Mouse (Mus musculus) hindbrain, embryonic 11.5 days (tissue): ENCODE results near the gene Dhrs4. TPM values are rescaled to one million over a fixed set of nuclear protein-coding genes. Genes with fewer than 3 reads are reported as not detected.

Experiments
- ATAC-seq: fragments of 200-750 bp; cut with Nextera tagmentation; 2 replicates; pipeline ENCODE4 v1.8.0; 2017; ENCODE audit warnings: mild to moderate bottlenecking, moderate TSS enrichment, moderate library complexity; ENCODE audit not compliant: low FRiP score
- DNase-seq: peaks from one replicate; pipeline ENCODE4 v3.0.0-alpha.2; 2015; ENCODE audit warnings: low spot score
- H3K27ac ChIP-seq: fragments of 300-500 bp; sonication (generic); 2 replicates; pipeline ENCODE4 v1.5.1; 2014; ENCODE audit warnings: mild to moderate bottlenecking, low read depth, low read length
- H3K27me3 ChIP-seq: fragments of 300-500 bp; sonication (generic); 2 replicates; pipeline ENCODE4 v1.6.1; 2014; ENCODE audit warnings: mild to moderate bottlenecking, low read length, moderate library complexity, mixed read lengths; ENCODE audit not compliant: control insufficient read depth, insufficient read depth
- H3K36me3 ChIP-seq: fragments of 300-500 bp; sonication (generic); 2 replicates; pipeline ENCODE4 v1.6.1; 2014; ENCODE audit warnings: mild to moderate bottlenecking, low read length, moderate library complexity, mixed read lengths; ENCODE audit not compliant: control insufficient read depth, insufficient read depth
- H3K4me1 ChIP-seq: fragments of 300-500 bp; sonication (generic); replicated peaks from 2 replicates; pipeline ENCODE4 v1.6.1; 2014; ENCODE audit warnings: low read length, mixed read lengths; ENCODE audit not compliant: control insufficient read depth, insufficient read depth
- H3K4me2 ChIP-seq: fragments of 300-500 bp; sonication (generic); replicated peaks from 2 replicates; pipeline ENCODE4 v1.6.1; 2014; ENCODE audit warnings: mild to moderate bottlenecking, low read depth, low read length
- H3K4me3 ChIP-seq: fragments of 300-500 bp; sonication (generic); 2 replicates; pipeline ENCODE4 v1.5.1; 2014; ENCODE audit warnings: low read depth, low read length
- H3K9ac ChIP-seq: fragments of 300-500 bp; sonication (generic); 2 replicates; pipeline ENCODE4 v1.6.1; 2014; ENCODE audit warnings: low read depth, low read length
- H3K9me3 ChIP-seq: fragments of 300-500 bp; sonication (generic); 2 replicates; pipeline ENCODE4 v1.6.1; 2016; ENCODE audit warnings: low read length; ENCODE audit not compliant: control insufficient read depth
- WGBS: fragments of 180-500 bp; shearing (Covaris S2); extraction: QIAGEN DNeasy Blood & Tissue Kit; methylation state at CpG from one replicate; pipeline ENCODE4 v1.1.7; 2014; 5-methylcytosine and 5-hydroxymethylcytosine counted together
- polyA plus RNA-seq: library from polyadenylated mRNA; unstranded; fragments of >200 nt; fragmentation: Nextera tagmentation; extraction: Ambion mirVana; gene quantifications from 2 replicates; pipeline ENCODE4 v1.2.1, GENCODE M21; 2014

The Dhrs4 gene
- polyA plus RNA-seq, 1 experiment from 2014 or later = 26.0 TPM

- Histone ChIP-seq H3K27ac (no peak overlapping the region), H3K9me3 (no peaks in the 10 kb centered on the region), H3K4me1 (no peaks in the 10 kb centered on the region), H3K4me3 (no peak overlapping the region), H3K9ac (no peak overlapping the region), H3K4me2 (no peak overlapping the region), H3K27me3 (no peaks in the 10 kb centered on the region), H3K36me3 (no peaks in the 10 kb centered on the region)
- DNase-seq = no peak
- 90% methylated on average over 3 of the region's 3 CpGs for WGBS
- no peak for ATAC-seq
Measured at GRCm38 (mm10) chr14:55458761-55459160, 19.8 kb upstream of the Dhrs4 start.

GRCm38 (mm10) chr14:55459796-55460195 lies 18.8 kb upstream of the Dhrs4 start:
- Histone ChIP-seq H3K27me3 (no peaks in the 10 kb centered on the region), H3K9me3 (no peaks in the 10 kb centered on the region), H3K9ac (no peak overlapping the region), H3K4me3 (no peak overlapping the region), H3K36me3 (no peaks in the 10 kb centered on the region), H3K4me1 (no peaks in the 10 kb centered on the region), H3K4me2 (no peak overlapping the region), H3K27ac (no peak overlapping the region)
- ATAC-seq (no peak), DNase-seq (no peak)
- 60% methylated on average over 4 of the region's 4 CpGs for WGBS

- Histone ChIP-seq H3K9me3 (no peaks in the 10 kb centered on the region), H3K4me2 (no peak overlapping the region), H3K4me1 (no peaks in the 10 kb centered on the region), H3K27me3 (no peaks in the 10 kb centered on the region), H3K36me3 (no peaks in the 10 kb centered on the region), H3K9ac (no peak overlapping the region), H3K4me3 (no peak overlapping the region), H3K27ac (no peak overlapping the region)
- ATAC-seq (no peak), DNase-seq (no peak)
- 73% methylated on average over 10 of the region's 10 CpGs for WGBS
Measured at GRCm38 (mm10) chr14:55460297-55460696, 18.3 kb upstream of the Dhrs4 start.

- WGBS = 69% methylated on average over 4 of the region's 4 CpGs
- ATAC-seq = no peak
Measured at GRCm38 (mm10) chr14:55461757-55462156, 16.8 kb upstream of the Dhrs4 start.

GRCm38 (mm10) chr14:55466481-55466880 lies 12.1 kb upstream of the Dhrs4 start:
- H3K27me3 ChIP-seq = no peaks in the 10 kb centered on the region
- no peak overlapping the region for H3K27ac ChIP-seq
- DNase-seq = no peak
- no peak for ATAC-seq
- H3K36me3 ChIP-seq = no peaks in the 10 kb centered on the region
- H3K4me2 ChIP-seq = no peak overlapping the region
- 81% methylated on average over 4 of the region's 4 CpGs for WGBS
- no peak overlapping the region for H3K4me3 ChIP-seq
- H3K9ac ChIP-seq = no peak overlapping the region
- no peaks in the 10 kb centered on the region for H3K4me1 ChIP-seq
- no peaks in the 10 kb centered on the region for H3K9me3 ChIP-seq

More at GRCm38 (mm10) chr14:55461757-55462156, 16.8 kb upstream of the Dhrs4 start:
- Histone ChIP-seq H3K4me1 (no peaks in the 10 kb centered on the region), H3K27ac (no peak overlapping the region), H3K9me3 (no peaks in the 10 kb centered on the region), H3K4me3 (no peak overlapping the region), H3K36me3 (no peaks in the 10 kb centered on the region), H3K9ac (no peak overlapping the region), H3K27me3 (no peaks in the 10 kb centered on the region), H3K4me2 (no peak overlapping the region)
- no peak for DNase-seq

- Histone ChIP-seq H3K27me3 (no peaks in the 10 kb centered on the region), H3K36me3 (no peaks in the 10 kb centered on the region), H3K4me1 (no peaks in the 10 kb centered on the region), H3K4me2 (no peak overlapping the region), H3K9me3 (no peaks in the 10 kb centered on the region), H3K4me3 (no peak overlapping the region), H3K9ac (no peak overlapping the region), H3K27ac (no peak overlapping the region)
- DNase-seq = no peak
- no peak for ATAC-seq
- 86% methylated on average over 7 of the region's 7 CpGs for WGBS
Measured at GRCm38 (mm10) chr14:55467108-55467507, 11.4 kb upstream of the Dhrs4 start.

GRCm38 (mm10) chr14:55468301-55468741 lies 10.2 kb upstream of the Dhrs4 start:
- 88% methylated on average over 2 of the region's 2 CpGs for WGBS
- no peak for DNase-seq
- H3K4me1 ChIP-seq = no peaks in the 10 kb centered on the region

GRCm38 (mm10) chr14:55469041-55469440 lies 9.5 kb upstream of the Dhrs4 start:
- H3K4me3 ChIP-seq = no peak overlapping the region
- no peaks in the 10 kb centered on the region for H3K4me1 ChIP-seq
- DNase-seq (no peak), ATAC-seq (no peak)
- no peak overlapping the region for H3K4me2 ChIP-seq
- 71% methylated on average over 2 of the region's 2 CpGs for WGBS
- no peaks in the 10 kb centered on the region for H3K27me3 ChIP-seq
- no peak overlapping the region for H3K27ac ChIP-seq
- no peaks in the 10 kb centered on the region for H3K36me3 ChIP-seq
- H3K9ac ChIP-seq = no peak overlapping the region
- H3K9me3 ChIP-seq = no peaks in the 10 kb centered on the region

More at GRCm38 (mm10) chr14:55468301-55468741, 10.2 kb upstream of the Dhrs4 start:
- no peak overlapping the region for H3K9ac ChIP-seq
- no peak for ATAC-seq
- no peak overlapping the region for H3K27ac ChIP-seq
- H3K4me2 ChIP-seq = no peak overlapping the region
- no peaks in the 10 kb centered on the region for H3K36me3 ChIP-seq
- no peaks in the 10 kb centered on the region for H3K9me3 ChIP-seq
- H3K27me3 ChIP-seq = no peaks in the 10 kb centered on the region
- H3K4me3 ChIP-seq = no peak overlapping the region

GRCm38 (mm10) chr14:55469821-55470220 lies 8.7 kb upstream of the Dhrs4 start:
- Histone ChIP-seq H3K4me3 (no peak overlapping the region), H3K36me3 (no peaks in the 10 kb centered on the region), H3K27ac (no peak overlapping the region), H3K27me3 (no peaks in the 10 kb centered on the region), H3K4me1 (no peaks in the 10 kb centered on the region), H3K4me2 (no peak overlapping the region), H3K9me3 (no peaks in the 10 kb centered on the region), H3K9ac (no peak overlapping the region)
- 90% methylated on average over 6 of the region's 6 CpGs for WGBS
- no peak for DNase-seq
- no peak for ATAC-seq
